Mouse (Mus musculus) myocyte (in vitro differentiated cells): ENCODE measurements around the gene Ktn1.

ENCODE experiments used
- E2F4 ChIP-seq: IDR thresholded peaks from one replicate; pipeline ENCODE4 v1.6.1; 2011; ENCODE audit warnings: mild to moderate bottlenecking, control low read depth, moderate library complexity; ENCODE audit not compliant: insufficient read depth
- POLR2A ChIP-seq: IDR thresholded peaks from one replicate; pipeline ENCODE4 v1.6.1; 2011; ENCODE audit warnings: low read depth, mild to moderate bottlenecking, control low read depth, moderate library complexity; ENCODE audit not compliant: insufficient read length
- USF1 ChIP-seq: IDR thresholded peaks from one replicate; pipeline ENCODE4 v1.6.1; 2011; ENCODE audit warnings: low read depth, mild to moderate bottlenecking, control low read depth, moderate library complexity

GRCm38 (mm10) chr14:47632419-47632818 lies 15.8 kb upstream of the Ktn1 start:
- TF ChIP-seq POLR2A: no peak
- TF ChIP-seq USF1: no peak
- no peak for TF ChIP-seq E2F4
